Mouse (Mus musculus) spleen, postnatal 10 days (tissue): ENCODE results near the gene Lrrc8c.
"Not testable (repeated sequence)": the region's sequence is repeated elsewhere in the genome, so short reads cannot be mapped to it uniquely, and the experiment has no call there.

Source experiments
- DNase-seq, 2 experiments: peaks; one replicate each; pipeline ENCODE4 v3.0.0; 2021 to 2022; ENCODE audit warnings: low spot score in 2 of 2

The Lrrc8c gene

DNA sequence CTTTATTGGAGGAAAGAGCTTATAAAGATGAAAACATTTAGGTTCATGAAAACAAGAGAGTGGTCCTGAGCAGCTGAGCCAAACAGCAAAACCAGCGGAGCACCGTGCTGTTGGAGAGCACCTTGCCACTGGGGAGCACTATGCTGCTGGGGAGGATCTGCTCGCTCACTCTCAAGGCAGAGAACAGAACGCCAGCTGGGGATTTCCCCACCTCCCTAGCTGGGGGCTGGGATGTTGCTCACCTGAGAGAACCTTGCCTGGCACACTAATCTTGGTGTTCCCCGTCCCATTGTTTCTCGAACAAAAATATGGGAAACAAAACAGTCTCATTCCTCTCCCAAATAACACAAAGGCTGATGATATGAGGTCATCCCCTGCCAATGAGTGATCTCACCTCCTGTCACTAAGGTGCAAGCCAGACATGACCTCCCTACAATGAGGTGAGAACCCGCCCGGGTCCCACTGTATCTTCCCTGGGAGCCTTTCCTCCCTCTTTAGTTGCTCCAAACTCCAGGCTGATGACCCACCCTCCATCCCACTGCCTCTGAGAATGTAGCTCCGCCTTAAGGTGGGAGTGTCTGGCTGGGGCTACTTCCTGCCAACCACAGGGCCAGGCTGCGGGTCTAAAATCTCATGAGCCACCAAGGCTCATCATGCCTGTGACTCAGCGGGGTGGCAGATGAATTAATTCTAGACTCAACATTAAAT is 117.5 kb downstream of the Lrrc8c start:
- no peak for DNase-seq

DNA sequence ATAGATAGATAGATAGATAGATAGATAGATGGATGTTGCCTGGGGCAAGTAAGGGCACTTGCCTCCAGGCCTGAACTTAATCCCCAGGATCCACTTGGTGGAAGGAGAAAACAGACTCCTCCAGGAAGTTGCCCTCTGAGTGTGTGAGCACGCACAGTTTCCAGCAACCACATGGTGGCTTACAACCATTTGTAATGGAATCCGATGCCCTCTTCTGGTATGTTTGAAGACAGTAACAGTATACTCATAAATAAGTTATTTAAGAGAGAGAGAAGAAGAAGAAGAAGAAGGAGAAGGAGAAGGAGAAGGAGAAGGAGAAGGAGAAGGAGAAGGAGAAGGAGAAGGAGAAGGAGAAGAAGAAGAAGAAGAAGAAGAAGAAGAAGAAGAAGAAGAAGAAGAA is 119.1 kb downstream of the Lrrc8c start:
- DNase-seq = not testable (repeated sequence)

DNA sequence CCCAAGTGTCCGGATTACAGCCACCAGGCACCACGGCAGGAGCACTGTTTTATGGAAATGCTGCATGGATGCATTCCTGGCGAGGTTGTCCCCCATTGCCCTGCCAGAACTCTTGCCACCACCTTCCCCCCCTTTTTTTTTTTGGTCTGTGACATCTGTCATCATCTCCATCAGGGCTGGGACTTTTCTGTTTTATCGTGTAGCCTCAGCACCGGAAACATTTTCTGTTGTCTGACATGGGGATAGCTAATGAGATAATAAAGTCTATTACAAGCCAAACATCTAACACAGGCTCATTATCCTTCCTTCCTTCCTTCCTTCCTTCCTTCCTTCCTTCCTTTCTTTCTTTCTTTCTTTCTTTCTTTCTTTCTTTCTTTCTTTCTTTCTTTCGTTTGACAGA is 119.7 kb downstream of the Lrrc8c start:
- DNase-seq = no peak

DNA sequence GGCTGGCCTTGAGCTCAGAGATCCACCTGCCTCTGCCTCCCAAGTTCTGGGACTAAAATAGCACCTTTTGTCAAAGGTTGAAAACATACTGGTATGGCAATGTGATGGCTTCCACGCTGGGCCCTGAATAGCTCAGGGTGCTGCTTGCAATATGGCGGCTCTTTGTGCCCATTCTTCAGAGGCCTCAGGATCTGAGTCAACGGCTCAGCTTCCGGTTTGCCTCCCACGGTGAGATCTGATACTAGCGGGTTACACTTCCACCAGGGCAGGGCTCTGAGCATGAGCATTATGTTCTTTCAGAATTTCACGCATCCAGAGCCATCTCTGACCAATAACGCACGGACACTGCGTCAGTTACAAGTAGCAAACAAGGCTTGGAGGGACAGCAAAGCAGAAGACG is 120.2 kb downstream of the Lrrc8c start:
- DNase-seq = no peak

DNA sequence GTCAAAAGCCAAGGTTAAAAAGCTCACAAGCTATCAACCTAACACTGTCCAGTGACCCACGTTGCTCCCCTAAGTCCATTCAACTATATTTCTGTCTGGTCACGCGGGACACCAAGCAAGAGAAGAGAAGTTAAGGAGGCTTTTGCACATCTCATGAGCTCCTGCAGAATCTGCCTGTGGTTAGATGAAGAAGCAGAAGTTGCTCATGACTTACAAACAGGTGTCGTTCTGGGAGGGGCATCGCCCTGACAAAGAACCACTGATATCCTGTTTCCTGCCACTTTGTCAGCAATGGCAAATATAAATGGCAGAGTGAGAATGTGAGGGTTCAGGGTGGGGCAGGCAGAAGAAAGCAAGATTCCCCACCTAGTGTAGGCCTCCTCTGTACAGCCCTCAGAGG is 123.3 kb downstream of the Lrrc8c start:
- DNase-seq = peak; percentile 29 to 62

DNA sequence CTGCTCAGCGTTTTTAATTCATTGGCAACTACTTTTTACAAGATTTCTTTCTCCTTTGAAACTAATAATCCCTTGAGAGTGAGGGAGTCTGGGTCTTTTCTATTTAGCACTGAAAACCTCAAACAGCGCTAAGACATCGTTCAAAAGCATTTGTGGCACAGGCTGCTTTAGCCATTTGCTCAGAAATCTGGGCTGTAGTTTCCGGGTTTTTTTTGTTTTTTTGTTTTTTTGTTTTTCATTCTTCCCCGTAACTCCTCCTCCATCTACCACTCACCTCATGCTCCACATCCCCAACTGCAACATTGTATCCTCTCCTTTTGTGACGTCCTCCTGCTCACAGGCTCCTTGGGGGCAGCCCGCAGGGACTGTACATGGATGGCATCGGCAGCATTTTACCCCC is 124.1 kb downstream of the Lrrc8c start:
- DNase-seq = no peak

DNA sequence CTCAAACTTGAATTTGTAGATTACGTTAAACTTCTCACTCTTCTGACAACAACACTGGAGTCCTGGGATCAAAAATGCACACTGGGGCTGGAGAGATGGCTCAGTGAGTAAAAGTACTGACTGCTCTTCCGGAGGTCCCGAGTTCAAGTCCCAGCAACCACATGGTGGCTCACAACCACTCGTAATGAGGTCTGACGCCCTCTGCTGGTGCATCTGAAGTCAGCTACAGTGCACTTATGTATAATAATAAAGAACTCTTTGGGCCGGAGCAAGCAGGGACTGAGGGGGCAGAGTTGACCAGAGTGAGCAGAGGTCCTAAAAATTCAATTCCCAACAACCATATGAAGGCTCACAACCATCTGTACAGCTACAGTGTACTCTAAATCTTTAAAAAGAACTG is 125.0 kb downstream of the Lrrc8c start:
- peak in 1 of 2 experiments; percentile 36 for DNase-seq

DNA sequence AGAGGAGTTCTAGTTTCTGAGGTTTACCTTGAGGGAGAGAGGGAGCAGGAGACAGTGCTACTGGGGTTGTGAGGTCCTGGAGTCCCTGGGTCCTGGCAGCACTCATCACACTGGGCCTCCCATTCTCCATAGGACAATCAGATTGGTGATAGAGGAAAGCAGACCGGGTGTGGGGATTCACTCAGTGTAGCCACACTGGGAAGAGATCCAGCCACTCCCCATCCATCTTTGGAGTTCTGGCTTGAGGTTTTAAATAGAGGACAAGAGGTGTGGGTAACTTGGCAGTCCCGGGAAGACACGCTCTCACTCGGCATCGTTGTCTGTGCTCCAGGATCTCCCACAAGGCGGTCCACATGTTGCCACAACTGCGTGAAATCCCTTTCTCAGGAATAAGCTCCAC is 127.9 kb downstream of the Lrrc8c start:
- no peak for DNase-seq

DNA sequence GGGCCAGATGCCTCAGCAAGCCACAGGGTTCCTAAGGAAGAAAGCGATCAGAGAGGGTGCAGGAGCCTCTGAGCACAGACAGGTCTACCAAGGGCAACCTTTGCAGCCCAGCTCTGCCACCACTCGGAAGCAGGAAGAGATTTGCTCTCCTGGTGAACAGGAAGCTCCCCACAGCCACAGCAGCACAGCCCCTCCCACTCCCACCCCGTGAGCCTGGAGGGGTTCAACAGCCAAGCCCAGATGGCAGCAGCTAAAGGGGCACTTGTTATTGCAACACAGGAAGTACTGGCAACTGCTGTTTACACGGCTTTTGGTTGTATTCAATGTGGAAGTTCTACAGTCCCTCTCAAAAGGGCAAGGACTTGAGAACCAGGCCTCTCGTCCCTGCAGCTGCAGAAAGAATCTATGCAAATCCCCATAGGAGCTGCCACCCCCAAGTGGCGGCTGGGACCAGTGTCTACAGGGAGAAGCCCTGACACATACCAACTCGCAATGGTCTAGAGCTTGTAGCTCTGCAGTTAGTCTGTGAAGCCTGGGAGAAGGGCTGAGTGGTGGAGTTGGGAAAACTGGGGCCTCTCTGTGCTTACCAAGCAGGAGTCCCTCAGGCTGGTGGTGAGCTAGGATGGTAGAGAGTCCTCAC is 129.6 kb downstream of the Lrrc8c start:
- peak; percentile 38 to 81 for DNase-seq

DNA sequence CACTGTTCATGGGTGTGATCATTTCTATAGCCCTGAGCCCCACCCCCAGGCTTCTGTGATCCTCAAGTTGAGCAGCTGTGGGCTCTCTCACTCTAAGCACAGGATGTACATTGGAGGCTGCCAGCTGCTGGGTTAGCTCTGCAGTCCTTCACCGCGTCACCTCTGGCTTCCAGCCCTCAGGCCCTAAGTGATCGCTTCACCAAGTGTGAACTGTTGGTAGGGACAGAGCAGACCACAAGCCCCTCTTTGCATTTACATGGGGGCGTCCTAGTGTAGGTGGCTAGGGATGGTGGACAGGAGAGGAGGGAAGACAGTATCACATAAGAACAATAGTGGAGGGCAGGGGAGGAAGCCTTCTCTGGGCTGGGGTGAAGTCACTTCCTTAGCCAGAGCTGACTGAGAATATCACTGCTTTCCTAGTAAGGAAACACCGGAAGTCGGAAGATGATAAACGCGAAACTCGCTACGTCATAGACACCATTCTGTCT is 130.4 kb downstream of the Lrrc8c start:
- DNase-seq = peak; percentile 43 to 75

DNA sequence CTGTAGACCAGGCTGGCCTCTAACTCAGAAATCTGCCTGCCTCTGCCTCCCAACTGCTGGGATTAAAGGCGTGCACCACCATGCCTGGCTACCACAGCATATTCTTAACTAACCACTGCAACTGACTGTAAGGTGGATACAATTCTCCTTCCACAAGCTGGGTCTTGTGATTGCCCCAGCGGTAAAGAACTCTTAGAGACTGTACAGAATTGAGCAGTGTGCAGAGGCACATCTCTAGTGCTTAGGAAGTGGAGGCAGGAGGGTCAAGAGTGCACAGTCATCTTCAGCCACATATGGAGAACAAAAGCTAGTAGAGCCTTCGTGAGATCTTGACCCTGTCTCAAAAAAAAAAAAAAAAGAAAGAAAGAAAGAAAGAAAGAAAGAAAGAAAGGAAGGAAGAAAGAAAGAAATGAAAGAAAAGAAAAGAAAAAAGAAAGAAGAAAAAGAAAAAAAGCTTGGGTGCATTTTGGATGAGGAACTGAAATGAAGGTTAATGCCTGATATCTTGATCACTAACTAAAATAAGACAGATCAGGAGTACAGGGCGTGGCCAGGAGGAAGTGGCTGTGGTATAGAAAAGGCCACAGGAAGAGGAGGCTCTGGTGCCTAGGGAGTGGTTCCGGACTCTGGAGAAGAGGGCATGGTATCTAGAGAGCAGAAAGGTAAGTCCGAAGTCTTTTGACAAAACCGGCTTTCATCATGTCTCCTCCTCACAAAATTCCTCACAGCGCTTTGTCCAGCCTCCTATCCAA is 131.7 kb downstream of the Lrrc8c start:
- peak in 1 of 2 experiments; percentile 50 for DNase-seq

DNA sequence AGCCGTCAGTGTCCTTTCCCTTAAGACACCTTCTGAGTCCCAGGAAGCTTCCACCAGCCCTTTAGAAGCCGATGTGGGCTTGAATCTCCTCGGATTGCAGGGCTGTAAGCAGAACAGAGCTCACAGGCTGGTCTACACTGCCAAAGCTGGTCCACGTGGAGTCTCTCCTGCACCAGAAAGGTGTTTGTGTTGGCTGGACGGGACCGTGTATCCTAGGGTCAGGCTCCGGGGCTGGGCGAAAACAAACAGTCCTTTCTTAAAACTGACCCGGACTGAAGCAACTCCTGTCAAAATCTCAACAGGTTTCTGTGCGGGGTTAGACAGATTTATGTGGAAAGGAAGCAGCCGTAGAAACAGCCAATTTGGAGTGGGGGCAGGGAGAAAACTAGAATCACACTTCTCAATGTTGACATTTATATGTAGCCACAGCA is 132.4 kb downstream of the Lrrc8c start:
- DNase-seq = peak in 1 of 2 experiments; percentile 32

DNA sequence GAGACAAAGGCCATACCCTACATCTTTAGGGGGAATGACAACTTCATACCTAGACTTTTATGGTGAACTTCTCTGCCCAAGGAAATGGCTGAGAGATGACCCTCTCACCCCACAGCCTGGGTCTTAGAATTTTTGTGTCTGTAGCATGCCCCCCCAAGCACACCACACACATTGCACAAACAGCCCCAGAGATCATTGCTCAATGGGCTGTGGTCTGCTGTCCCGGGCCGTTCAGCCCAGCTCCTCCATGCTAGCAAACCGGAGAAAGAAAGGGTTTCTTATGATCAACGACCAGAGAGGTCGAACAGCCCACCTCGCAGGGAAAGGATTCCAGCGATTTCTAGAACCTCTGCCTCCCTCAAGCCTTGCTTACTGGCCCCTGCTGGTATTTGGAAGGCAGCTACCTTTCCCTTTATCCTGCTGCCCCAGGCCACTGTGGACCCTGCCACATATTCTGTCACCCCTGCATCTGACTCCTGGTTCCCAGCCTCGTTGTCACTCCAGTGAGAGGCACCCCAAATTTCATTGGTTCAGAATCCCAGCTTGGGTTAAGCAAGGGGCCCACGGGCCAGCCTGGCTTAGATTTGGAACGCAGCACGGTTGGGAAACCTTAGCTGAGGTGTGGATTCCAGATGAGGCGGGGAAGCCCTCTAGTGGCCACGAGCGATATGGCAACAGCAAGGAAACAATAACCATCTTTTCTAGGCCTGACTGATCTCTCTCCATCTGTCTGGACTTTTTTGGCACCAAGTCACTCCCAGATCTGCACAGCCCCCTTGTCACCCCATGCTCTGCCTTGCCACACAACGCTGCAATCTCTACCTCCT is 135.3 kb downstream of the Lrrc8c start:
- peak; percentile 77 to 87 for DNase-seq

DNA sequence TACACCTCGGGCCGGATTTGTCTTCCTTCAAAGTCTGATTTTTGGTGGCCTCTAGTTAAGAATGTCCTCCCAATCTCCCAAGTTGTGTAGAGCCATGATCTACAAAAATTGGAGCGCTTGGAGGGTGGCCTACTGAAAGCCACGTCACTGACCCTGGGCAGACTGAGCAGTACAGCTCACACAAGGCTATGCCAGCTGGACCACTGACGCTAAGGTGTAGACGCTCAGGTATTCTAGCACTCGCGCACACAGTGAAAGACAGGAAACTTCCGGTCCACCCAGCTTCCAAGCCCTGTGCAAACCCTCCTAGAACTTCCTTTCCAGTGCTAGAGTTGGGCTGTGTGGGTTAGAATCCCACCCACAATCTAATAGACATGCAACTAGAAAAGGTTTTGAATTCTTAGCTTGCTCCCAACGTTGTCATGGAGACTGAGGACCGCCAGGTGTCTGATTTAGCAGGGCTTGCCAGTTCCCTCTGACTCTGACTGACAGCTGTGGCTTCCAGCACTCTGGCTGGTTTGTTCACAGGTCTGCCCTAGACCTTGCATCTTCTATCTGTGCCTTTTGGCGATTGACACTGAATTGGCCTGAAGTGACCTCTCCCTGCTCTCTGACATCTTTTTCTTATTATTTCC is 136.0 kb downstream of the Lrrc8c start:
- no peak for DNase-seq

DNA sequence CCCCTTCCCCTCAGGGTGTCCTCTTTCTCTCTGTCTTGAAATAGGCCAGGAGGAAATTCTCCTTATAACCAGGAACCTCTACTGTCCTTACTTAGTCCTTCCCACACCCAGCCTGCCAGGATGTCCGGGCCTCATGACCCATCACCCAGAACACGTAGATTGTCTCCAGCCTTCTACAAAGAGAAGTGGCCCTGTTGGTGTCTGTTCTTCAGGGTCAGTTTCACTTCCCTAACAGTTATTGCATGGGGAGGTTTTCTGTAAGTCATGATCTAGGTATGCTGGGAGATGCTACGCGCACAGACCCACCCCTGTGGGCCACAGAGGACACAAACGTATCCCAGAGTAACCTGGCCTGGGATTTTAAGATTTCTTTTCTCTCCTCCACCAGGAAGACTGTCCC is 142.7 kb downstream of the Lrrc8c start:
- DNase-seq = no peak
